Mouse (Mus musculus) forebrain, postnatal 0 days (tissue): ENCODE results near the gene Xylt1. TPM values are rescaled to one million over a fixed set of nuclear protein-coding genes. Genes with fewer than 3 reads are reported as not detected.

Experiments used
- ATAC-seq: fragments of 200-750 bp; cut with Nextera tagmentation; 2 replicates; pipeline ENCODE4 v1.8.0; 2017; ENCODE audit warnings: mild to moderate bottlenecking, moderate library complexity
- DNase-seq: peaks from one replicate; pipeline ENCODE4 v3.0.0-alpha.2; 2015
- H3K27ac ChIP-seq: fragments of 300-500 bp; sonication (generic); 2 replicates; pipeline ENCODE4 v1.5.1; 2014; ENCODE audit warnings: low read depth, mild to moderate bottlenecking, antibody characterized with exemption, low read length, moderate library complexity, mixed read lengths
- H3K27me3 ChIP-seq: fragments of 300-500 bp; sonication (generic); 2 replicates; pipeline ENCODE4 v1.6.1; 2014; ENCODE audit warnings: mild to moderate bottlenecking, low read length, mixed read lengths; ENCODE audit not compliant: insufficient read depth
- H3K36me3 ChIP-seq: fragments of 300-500 bp; sonication (generic); 2 replicates; pipeline ENCODE4 v1.6.1; 2014; ENCODE audit warnings: mild to moderate bottlenecking, moderate library complexity; ENCODE audit not compliant: insufficient read depth
- H3K4me1 ChIP-seq: fragments of 300-500 bp; sonication (generic); 2 replicates; pipeline ENCODE4 v1.6.1; 2014; ENCODE audit warnings: antibody characterized with exemption; ENCODE audit not compliant: insufficient read depth
- H3K4me2 ChIP-seq: fragments of 300-500 bp; sonication (generic); 2 replicates; pipeline ENCODE4 v1.6.1; 2014; ENCODE audit warnings: low read depth, mild to moderate bottlenecking, moderate library complexity
- H3K4me3 ChIP-seq: fragments of 300-500 bp; sonication (generic); 2 replicates; pipeline ENCODE4 v1.5.1; 2014; ENCODE audit warnings: low read depth, low read length, mixed read lengths
- H3K9ac ChIP-seq: fragments of 300-500 bp; sonication (generic); 2 replicates; pipeline ENCODE4 v1.6.1; 2014; ENCODE audit warnings: mild to moderate bottlenecking
- H3K9me3 ChIP-seq: fragments of 300-500 bp; sonication (generic); 2 replicates; pipeline ENCODE4 v1.6.1; 2016; ENCODE audit warnings: low read length
- CTCF ChIP-seq: sonication (generic); IDR thresholded peaks from 2 replicates; pipeline ENCODE4 v1.5.1; 2016; ENCODE audit warnings: antibody characterized with exemption, control low read depth, low read depth
- WGBS: fragments of 180-500 bp; shearing (Covaris S2); extraction: QIAGEN DNeasy Blood & Tissue Kit; methylation state at CpG from one replicate; pipeline ENCODE4 v1.1.7; 2014; 5-methylcytosine and 5-hydroxymethylcytosine counted together
- polyA plus RNA-seq: library from polyadenylated mRNA; unstranded; fragments of >200 nt; fragmentation: Nextera tagmentation; extraction: Ambion mirVana; gene quantifications from 2 replicates; pipeline ENCODE4 v1.2.1, GENCODE M21; 2015
- total RNA-seq: library from RNA; depleted of rRNA; stranded (reverse); fragments of >200 nt; gene quantifications from 2 replicates; pipeline ENCODE4 v1.2.3, GENCODE M21; 2014

Gene Xylt1
- total and polyA plus RNA-seq, 2 experiments from 2014 or later = 2.6 to 14.0 TPM

GRCm38 (mm10) chr7:117486425-117487172 lies 105.8 kb downstream of the Xylt1 start:
- H3K27ac ChIP-seq = no peak overlapping the region
- no peaks in the 10 kb centered on the region for H3K9me3 ChIP-seq
- 79% methylated on average over 7 of the region's 7 CpGs for WGBS
- DNase-seq = no peak
- no peak overlapping the region for H3K9ac ChIP-seq
- no peak overlapping the region for H3K4me2 ChIP-seq
- no peaks in the 10 kb centered on the region for H3K27me3 ChIP-seq
- no peak for TF ChIP-seq CTCF
- H3K4me3 ChIP-seq = no peak overlapping the region
- no peaks in the 10 kb centered on the region for H3K4me1 ChIP-seq
- ATAC-seq = no peak
- no peaks in the 10 kb centered on the region for H3K36me3 ChIP-seq

GRCm38 (mm10) chr7:117487173-117487490 lies 106.4 kb downstream of the Xylt1 start:
- Histone ChIP-seq H3K4me1 (no peaks in the 10 kb centered on the region), H3K9ac (no peak overlapping the region), H3K4me3 (no peak overlapping the region), H3K9me3 (no peaks in the 10 kb centered on the region), H3K27me3 (no peaks in the 10 kb centered on the region), H3K4me2 (no peak overlapping the region), H3K36me3 (no peaks in the 10 kb centered on the region), H3K27ac (no peak overlapping the region)
- DNase-seq (no peak), ATAC-seq (no peak)
- WGBS = 73% methylated on average over 2 of the region's 2 CpGs
- no peak for TF ChIP-seq CTCF

- no peak for ATAC-seq
- no peaks in the 10 kb centered on the region for H3K36me3 ChIP-seq
- WGBS = 73% methylated on average over 5 of the region's 5 CpGs
- H3K9me3 ChIP-seq = no peaks in the 10 kb centered on the region
- no peak overlapping the region for H3K9ac ChIP-seq
- no peak for TF ChIP-seq CTCF
- H3K27ac ChIP-seq = no peak overlapping the region
- H3K4me3 ChIP-seq = no peak overlapping the region
- no peak overlapping the region for H3K4me2 ChIP-seq
- DNase-seq = no peak
- no peaks in the 10 kb centered on the region for H3K4me1 ChIP-seq
- no peaks in the 10 kb centered on the region for H3K27me3 ChIP-seq
These were observed 109.2 kb downstream of the Xylt1 start for GRCm38 (mm10) chr7:117489973-117490372.

GRCm38 (mm10) chr7:117490500-117491205 lies 109.9 kb downstream of the Xylt1 start:
- WGBS = 60% methylated on average over 9 of the region's 9 CpGs
- DNase-seq = no peak
- H3K27me3 ChIP-seq = no peaks in the 10 kb centered on the region
- ATAC-seq = no peak
- H3K36me3 ChIP-seq = no peaks in the 10 kb centered on the region
- H3K9me3 ChIP-seq = no peaks in the 10 kb centered on the region
- no peak overlapping the region for H3K4me2 ChIP-seq
- TF ChIP-seq CTCF = no peak
- no peaks in the 10 kb centered on the region for H3K4me1 ChIP-seq
- no peak overlapping the region for H3K9ac ChIP-seq
- no peak overlapping the region for H3K4me3 ChIP-seq
- no peak overlapping the region for H3K27ac ChIP-seq

GRCm38 (mm10) chr7:117491495-117491894 lies 110.7 kb downstream of the Xylt1 start:
- H3K4me2 ChIP-seq = no peak overlapping the region
- ATAC-seq (no peak), DNase-seq (no peak)
- H3K36me3 ChIP-seq = no peaks in the 10 kb centered on the region
- no peak overlapping the region for H3K9ac ChIP-seq
- no peaks in the 10 kb centered on the region for H3K9me3 ChIP-seq
- WGBS = 80% methylated on average over 5 of the region's 5 CpGs
- no peak for TF ChIP-seq CTCF
- no peaks in the 10 kb centered on the region for H3K27me3 ChIP-seq
- H3K27ac ChIP-seq = no peak overlapping the region
- no peaks in the 10 kb centered on the region for H3K4me1 ChIP-seq
- H3K4me3 ChIP-seq = no peak overlapping the region

GRCm38 (mm10) chr7:117494210-117494609 lies 113.4 kb downstream of the Xylt1 start:
- H3K4me1 ChIP-seq = 0 out of 2 replicates have a peak, but pooled peaks cover 3% of the 10 kb centered on the region
- no peak overlapping the region for H3K9ac ChIP-seq
- H3K27me3 ChIP-seq = no peaks in the 10 kb centered on the region
- TF ChIP-seq CTCF = no peak
- H3K36me3 ChIP-seq = no peaks in the 10 kb centered on the region
- H3K4me2 ChIP-seq = no peak overlapping the region
- no peaks in the 10 kb centered on the region for H3K9me3 ChIP-seq
- ATAC-seq (no peak), DNase-seq (no peak)
- H3K27ac ChIP-seq = no peak overlapping the region
- no peak overlapping the region for H3K4me3 ChIP-seq
- WGBS = 93% methylated on average over 6 of the region's 6 CpGs

GRCm38 (mm10) chr7:117494618-117495310 lies 114.0 kb downstream of the Xylt1 start:
- Histone ChIP-seq H3K27me3 (no peaks in the 10 kb centered on the region), H3K9ac (no peak overlapping the region), H3K4me2 (no peak overlapping the region), H3K27ac (no peak overlapping the region), H3K9me3 (no peaks in the 10 kb centered on the region), H3K36me3 (no peaks in the 10 kb centered on the region), H3K4me3 (no peak overlapping the region), H3K4me1 (0 out of 2 replicates have a peak, but pooled peaks cover 3% of the 10 kb centered on the region)
- WGBS = 64% methylated on average over 8 of the region's 8 CpGs
- DNase-seq = peak; percentile 20
- TF ChIP-seq CTCF = no peak
- ATAC-seq = peak; percentile 83
